Mouse (Mus musculus): ENCODE measurements around the gene Plcb3.
"Not testable (repeated sequence)": the region's sequence is repeated elsewhere in the genome, so short reads cannot be mapped to it uniquely, and the experiment has no call there.

Gene Plcb3

DNA sequence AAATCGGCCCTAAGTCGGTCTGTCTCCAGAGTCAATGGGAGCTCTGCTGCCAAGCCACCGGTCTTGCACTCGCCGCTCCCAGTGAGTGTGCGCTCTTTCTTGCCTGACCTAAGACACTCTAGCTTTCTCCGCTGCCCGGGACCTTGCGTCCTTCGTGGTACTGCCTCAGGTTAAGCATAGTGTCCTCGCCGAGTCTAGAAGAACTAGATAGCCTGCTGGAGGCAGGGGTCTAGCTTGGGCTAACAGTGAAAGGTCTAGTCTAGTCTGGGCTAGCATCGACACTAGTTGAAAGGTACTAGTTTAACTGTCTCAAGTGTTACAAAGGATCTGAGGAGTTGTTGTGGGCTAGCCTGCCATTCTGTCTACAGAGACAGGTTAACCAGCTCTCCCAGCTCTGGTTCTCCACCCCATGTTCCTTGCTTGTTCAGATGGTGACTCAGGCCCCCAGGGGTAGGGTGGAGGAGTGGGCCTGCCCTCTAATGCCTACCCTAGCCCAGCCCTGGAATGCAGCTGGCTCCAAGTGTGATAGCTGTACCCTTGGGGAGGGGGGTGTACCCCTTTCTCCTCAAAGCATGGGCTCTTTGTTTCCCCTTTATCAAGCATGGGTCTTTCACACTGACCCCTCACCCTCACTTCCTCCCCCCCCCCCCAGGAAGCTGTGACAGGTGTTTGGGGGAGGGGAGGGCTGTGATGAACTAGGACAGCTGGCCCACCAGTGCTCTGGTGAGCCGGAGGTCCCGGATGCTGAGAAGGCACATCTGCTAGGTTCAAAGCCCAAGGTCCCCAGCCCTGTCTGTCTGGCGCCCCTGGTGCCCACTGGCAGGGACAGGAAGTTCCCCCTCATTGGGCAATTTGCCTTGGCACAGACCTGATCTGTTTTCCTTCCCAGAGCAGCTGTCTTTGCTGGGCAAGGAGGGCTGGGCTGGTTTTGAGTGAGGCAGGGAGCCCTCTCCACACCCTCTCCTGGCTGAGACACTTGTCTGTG is at the start of gene Plcb3:
Gene Plcb3 (minus strand): TSS at position 934 of the 985 bp plus-strand sequence.
- peak; percentile 77 for DNase-seq (ENCODE audit: low spot score)

GRCm38 (mm10) chr19:7020224-7020641 is 44.0 kb upstream of the Plcb3 start:
- DNase-seq (ENCODE audit: low spot score) = peak; percentile 77

DNA sequence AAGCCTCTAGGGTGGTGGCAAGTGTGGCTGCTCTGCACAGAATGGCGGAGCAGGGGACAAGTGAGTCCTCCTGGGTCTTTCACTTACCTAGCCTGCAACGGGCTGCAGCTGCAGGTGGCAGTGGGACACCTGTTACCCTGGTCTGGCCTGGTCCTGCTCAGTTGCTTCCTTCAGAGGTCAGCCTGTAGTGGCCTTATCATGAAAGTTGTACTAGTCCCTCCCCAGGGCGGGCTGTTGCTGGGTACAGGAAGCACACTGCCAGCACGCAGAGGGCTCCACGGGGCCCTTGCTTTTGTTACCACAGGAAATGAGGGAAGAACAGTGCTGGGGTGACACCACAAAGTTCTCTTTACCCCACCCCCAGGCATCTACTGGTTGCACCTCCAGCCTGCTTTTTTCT is 42.9 kb upstream of the Plcb3 start, which contains the start of gene Fermt3:
Gene Fermt3 (minus strand): TSS at position 279 of the 400 bp plus-strand sequence.
- no peak for DNase-seq (ENCODE audit: low spot score)

DNA sequence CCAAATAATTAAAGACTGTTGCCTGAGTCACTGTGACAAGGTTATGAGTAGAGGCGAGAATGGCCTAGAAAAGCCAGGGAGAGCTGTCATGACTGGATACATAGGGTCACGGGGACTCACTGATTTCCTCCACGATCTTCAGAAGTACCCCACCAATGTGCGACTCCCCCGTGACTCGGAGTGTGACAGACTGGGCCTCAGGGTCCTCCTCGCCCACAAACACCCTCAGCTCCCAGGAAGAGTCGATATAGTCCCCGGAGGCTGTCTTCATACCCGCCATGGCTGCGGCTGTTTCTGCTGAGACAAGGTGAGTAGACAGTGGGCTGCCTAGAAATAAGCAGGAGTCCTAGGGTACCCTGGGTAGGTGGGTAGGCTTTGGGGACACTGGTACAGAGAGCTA is 42.3 kb upstream of the Plcb3 start:
- no peak for DNase-seq (ENCODE audit: low spot score)

DNA sequence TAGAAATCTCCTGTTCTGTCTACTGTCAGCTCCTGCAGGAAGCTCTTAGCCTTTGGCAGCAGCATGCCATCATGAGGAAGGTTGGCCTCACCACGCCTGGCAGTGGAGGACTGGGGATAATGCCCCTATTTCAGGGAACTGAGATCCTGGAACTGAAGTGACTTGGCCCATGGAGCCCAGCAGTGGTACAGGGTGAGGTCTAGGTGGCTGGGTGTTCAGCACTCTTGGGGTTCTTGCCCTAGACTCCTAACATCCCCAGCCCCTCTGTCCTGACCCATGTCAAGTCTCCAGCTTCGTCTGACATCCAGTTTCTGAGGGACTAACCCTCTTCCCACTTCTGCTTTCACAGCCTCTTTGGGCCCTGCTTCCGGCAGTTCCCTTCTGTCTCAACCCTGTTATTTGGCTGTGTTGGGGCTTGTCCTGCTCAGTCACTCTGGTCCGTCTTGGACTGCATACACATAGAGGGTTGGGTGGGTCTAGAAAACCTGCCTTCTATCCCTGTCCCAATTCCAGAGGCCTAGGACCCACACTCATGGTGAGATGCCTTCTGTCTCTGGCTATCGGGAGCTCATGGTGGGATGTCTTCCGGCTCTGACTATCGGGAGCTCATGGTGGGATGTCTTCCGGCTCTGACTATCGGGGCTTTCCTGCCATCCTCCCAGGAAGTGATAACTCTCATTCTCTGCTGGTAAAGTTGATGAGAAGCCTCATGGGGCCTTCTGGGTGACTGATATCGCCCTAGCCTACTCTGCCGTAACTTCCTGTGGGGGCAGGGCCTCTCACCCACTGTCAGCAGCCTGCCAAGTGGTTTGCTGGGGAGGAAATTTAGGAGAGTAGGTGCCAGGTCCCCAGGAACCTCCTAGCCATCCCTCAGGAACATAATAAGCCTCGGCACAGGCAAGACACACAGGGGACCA is 41.5 kb upstream of the Plcb3 start:
- no peak for DNase-seq (ENCODE audit: low spot score)

DNA sequence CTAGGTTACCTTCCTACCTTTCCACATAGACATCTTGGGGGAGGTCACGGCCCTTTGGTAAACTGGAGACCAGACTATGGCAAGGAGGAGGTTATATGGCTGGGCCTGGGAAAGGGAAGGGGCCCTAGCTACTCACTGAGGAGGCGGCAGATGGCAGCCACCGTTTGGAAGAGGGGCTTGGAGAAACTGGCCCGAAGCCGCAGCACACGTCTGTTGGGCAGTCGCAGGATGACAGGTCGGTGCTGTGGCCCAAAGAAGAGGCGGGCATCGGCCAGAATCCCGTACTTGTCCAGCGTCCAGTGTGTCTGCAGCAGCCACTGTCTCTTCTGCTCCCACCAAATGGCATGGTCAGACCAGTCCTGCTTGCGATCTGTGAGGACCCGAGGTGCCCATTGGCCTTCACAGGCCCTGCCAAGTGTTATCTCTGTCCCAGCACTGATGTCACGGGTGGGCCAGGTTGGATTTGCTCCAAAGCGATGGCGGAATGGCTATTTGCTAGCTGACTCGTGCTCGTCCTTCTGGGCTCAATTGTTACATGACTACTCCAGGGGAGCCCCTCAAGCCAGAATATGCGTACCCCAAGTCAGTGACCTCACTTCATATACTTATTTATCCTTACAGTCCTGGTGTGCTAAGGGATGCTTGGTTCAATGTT is 38.3 kb upstream of the Plcb3 start:
- no peak for DNase-seq (ENCODE audit: low spot score)

- no peak for DNase-seq (ENCODE audit: low spot score)
Observed at GRCm38 (mm10) chr19:7013984-7014383, 37.7 kb upstream of the Plcb3 start.

- DNase-seq (ENCODE audit: low spot score) = no peak
Observed at GRCm38 (mm10) chr19:7012426-7012825, 36.2 kb upstream of the Plcb3 start.

DNA sequence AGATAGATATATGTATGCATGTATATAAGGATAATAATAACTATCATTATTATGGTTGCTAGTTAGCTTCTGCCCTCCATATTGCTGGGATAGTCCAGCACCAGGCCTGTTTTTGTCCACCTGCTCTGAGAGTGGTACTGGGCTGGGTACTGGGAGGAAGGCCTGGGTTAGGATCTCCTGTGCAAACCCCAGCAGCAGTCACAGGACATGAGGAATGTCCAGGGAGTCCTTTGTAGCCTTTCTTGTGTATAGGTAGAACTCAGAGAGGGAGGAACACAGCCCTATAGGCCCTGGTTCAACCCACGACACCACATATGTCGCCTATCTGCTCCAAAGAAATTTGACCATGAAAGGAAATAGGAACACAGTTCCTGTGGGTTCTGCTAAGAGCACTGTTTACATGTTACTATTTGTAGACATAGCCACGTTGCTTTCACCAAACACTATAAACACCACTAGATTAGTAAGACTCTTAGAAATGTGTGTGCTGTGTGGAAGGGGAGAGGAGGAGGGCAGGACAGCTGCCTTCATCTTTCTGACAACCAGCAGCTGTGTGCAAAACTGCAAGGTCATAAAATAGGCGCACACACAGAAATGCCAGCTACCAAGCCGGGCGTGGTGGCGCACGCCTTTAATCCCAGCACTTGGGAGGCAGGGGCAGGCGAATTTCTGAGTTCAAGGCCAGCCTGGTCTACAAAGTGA is 30.8 kb upstream of the Plcb3 start:
- no peak for DNase-seq (ENCODE audit: low spot score)

GRCm38 (mm10) chr19:6999360-7000063 is 23.2 kb upstream of the Plcb3 start:
- DNase-seq (ENCODE audit: low spot score) = no peak

- no peak for DNase-seq (ENCODE audit: low spot score)
Observed at GRCm38 (mm10) chr19:6997721-6998290, 21.5 kb upstream of the Plcb3 start.

GRCm38 (mm10) chr19:6996006-6996405 is 19.7 kb upstream of the Plcb3 start, which contains the start of the genes Nudt22 and Trpt1:
Gene Nudt22 (minus strand): TSS chr19:6996117.
Gene Trpt1 (plus strand): TSS chr19:6996131.
- DNase-seq (ENCODE audit: low spot score) = peak; percentile 94

GRCm38 (mm10) chr19:6995255-6995991 is 19.2 kb upstream of the Plcb3 start:
- no peak for DNase-seq (ENCODE audit: low spot score)

DNA sequence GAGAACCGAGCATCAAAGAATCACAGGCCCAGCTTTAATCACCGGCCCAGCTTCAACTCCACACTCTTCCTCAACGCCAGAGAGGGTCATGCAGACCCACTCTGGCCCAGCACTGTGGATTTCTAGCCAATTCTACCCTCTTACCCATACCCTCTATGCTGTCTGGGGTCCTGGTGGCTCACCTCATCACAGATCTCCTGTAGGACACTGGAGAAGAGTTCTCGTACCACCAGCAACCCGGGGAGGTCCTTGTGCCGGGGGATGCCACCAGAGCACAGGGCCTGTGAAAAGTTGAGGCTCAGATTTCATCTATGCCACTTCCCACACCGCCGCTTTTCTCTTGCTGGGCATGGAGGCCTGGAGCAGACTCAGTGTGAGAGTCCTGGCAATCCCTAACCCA is 18.2 kb upstream of the Plcb3 start:
- no peak for DNase-seq (ENCODE audit: low spot score)

GRCm38 (mm10) chr19:6994002-6994401 is 17.7 kb upstream of the Plcb3 start:
- DNase-seq (ENCODE audit: low spot score) = no peak

DNA sequence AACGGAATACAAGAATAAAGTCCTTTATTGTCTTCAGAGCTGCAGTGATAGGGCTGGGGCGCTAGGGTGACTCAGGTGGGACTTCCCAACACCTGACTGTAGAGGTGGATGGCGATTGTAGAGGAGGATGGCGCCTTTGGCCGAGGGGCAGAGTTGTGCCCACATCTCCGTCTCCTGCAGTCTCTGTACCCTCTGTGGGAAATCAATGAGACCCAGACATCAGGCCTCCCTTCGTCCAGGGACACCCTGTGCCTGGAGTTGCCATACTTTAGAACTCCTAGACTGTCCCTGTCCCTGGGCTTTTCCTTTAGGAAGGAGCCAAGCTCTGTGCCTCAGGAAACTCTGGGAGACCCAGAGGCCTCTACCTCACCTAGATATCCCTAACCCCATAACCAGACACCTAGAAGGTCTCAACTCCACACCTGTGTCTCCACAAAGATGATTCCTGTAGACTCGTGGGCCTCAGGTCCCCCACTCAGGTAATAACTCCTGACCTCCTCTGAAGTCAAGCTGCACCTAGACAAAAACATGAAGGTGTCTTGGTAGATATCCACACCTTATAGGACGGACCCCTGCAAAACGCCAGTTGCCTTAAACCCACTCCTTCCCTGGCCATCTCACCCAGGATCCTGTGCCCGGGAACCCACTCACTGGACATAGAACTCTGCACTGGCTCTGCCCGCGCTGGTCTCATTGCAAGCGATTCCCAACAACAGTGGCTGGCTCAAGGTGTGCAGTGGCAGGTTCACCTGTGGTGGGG is 16.9 kb upstream of the Plcb3 start:
- DNase-seq (ENCODE audit: low spot score) = no peak

DNA sequence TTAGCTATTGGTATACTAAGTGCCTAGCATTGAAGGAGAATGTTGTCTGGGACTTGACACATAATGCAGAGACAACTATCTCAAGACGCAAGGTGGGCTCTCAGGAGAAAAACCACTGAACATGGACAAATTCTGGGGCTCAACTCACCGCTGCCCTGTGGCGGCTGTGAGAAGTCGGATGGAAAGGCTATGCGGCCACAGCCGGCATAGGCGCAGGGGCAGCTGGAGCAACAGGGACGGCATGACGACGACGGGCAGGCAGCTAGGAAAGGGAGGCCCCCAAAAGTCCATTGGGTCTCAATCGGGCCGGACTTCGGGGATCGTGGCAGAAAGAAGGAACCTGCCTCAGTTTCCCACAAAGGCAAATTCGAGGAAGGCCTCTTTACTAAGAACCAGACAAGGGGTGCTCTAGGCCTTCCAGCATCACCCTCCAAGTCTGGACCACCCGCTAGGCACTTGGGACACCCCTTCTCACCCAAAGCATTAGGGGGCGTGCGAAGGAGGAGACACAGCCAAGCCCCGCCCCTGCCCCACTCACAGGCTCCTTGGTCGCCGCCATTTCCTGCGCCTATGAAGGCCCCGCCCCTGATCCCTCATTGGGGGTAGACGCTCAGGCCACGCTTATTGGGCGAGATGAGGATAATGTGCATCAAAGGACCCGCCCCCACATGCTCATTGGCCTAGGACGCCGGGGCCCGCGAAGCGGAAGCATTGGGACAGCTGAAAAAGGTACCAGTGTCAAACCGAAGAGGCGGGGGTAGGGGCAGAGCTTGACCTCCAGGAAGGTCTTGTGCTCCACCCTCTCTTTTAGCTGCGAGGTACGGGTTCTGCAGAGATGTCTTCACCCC is 16.0 kb upstream of the Plcb3 start, which contains the start of gene Dnajc4:
Gene Dnajc4 (minus strand): TSS at position 562 of the 848 bp plus-strand sequence.
- peak; percentile 98 for DNase-seq (ENCODE audit: low spot score)

DNA sequence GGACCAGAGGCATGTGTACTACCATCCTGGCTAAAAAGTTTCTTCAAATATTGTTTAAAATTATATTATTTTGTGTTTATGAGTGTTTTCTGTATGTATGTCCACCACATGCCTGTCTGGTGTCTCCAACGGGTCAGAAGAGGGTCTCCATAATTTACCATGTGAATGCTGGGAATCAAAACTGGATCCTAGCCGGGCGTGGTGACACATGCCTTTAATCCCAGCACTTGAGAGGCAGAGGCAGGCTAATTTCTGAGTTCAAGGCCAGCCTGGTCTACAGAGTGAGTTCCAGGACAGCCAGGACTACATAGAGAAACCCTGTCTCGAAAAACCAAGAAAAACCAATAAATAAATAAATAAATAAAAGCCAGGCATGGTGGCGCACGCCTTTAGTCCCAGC is 14.9 kb upstream of the Plcb3 start:
- DNase-seq (ENCODE audit: low spot score) = not testable (repeated sequence)
